Mouse (Mus musculus): ENCODE measurements around the gene Gal3st2.

GRCm38 (mm10) chr1:93857991-93858390 is 3.1 kb upstream of the Gal3st2 start:
- TF ChIP-seq GATA1 (IDR thresholded peaks at IDR 0.05; ENCODE audit: borderline replicate concordance, low read length): no peak
- TF ChIP-seq FLI1 (IDR thresholded peaks at IDR 0.05; ENCODE audit: low read length): no peak
